Mouse (Mus musculus): ENCODE results near the gene Foxl2. TPM values are rescaled to one million over a fixed set of nuclear protein-coding genes. Genes with fewer than 3 reads are reported as not detected.

Foxl2 gene
- polyA plus RNA-seq, 1 experiment from 2014 or later: not detected

DNA sequence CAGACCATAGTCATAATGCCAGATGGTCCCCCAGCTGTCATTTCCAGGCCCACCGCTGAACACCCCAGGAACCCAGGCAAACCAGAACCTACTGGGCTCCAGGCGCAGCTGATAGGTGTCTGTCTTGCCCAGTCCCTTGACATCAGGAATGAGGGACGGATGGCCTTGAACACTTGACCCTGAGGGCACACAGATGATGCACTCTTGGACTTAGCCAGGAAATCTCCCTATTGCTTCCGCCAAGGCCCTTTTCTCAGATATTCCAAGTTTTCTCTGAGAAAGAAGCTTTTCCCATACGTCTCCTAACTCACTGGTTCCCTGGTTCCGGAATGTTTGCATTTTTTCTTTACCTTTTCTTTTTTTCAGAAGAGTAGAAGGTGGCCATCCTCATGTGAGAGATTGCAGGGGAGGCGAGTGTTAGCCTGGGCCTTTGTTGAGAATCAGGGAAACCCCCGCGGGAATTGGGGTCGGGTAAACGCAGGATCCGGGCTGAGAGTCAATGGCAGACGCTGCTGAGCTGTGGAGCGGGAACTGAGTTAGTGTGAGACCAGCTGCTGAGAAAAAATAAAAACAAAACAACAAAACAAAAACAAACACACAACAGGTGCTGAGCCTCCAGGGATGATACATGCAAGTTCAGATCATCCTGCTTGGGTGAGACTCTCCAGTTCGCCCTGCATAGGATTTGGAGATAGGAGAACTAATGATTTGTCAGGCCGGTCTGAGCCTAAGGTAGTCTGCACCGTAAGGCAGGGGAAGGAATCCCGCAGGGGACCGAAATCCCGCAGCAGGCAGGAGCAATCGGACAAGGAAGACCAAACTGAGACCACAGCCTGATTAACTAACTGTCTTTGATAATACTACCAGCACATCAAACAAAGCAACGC lies 6.7 kb downstream of the Foxl2 start:
- 8% methylated on average over 22 of the region's 22 CpGs for WGBS

GRCm38 (mm10) chr9:98962478-98963142 lies 7.5 kb downstream of the Foxl2 start:
- ATAC-seq (no peak), DNase-seq (ENCODE audit: low spot score) (no peak)
- H3K4me3 ChIP-seq (ENCODE audit: low read depth, low read length): no peak overlapping the region
- no peaks in the 10 kb centered on the region for H3K4me1 ChIP-seq (ENCODE audit: insufficient read depth, low read depth, low read length)
- 2% methylated on average over 20 of the region's 20 CpGs for WGBS
- TF ChIP-seq CTCF (IDR thresholded peaks at IDR 0.05): no peak
- no peaks in the 10 kb centered on the region for H3K9me3 ChIP-seq (ENCODE audit: low read length)
- no peaks in the 10 kb centered on the region for H3K36me3 ChIP-seq (ENCODE audit: insufficient read depth, low read length)
- H3K4me2 ChIP-seq (replicated peaks; ENCODE audit: low read depth, low read length): no peak overlapping the region
- H3K9ac ChIP-seq (replicated peaks; ENCODE audit: low read depth): no peak overlapping the region
- peaks cover 80% of the 10 kb centered on the region for H3K27me3 ChIP-seq (replicated peaks; ENCODE audit: insufficient read depth, low read length)
- H3K27ac ChIP-seq (ENCODE audit: low read length): no peak overlapping the region

More for the DNA sequence above, 6.7 kb downstream of the Foxl2 start:
- Histone ChIP-seq H3K27ac (ENCODE audit: low read length) (no peak overlapping the region), H3K27me3 (replicated peaks; ENCODE audit: insufficient read depth, low read length) (peaks cover 87% of the 10 kb centered on the region), H3K4me2 (replicated peaks; ENCODE audit: low read depth, low read length) (no peak overlapping the region), H3K36me3 (ENCODE audit: insufficient read depth, low read length) (no peaks in the 10 kb centered on the region), H3K4me1 (ENCODE audit: insufficient read depth, low read depth, low read length) (no peaks in the 10 kb centered on the region), H3K9me3 (ENCODE audit: low read length) (no peaks in the 10 kb centered on the region), H3K9ac (replicated peaks; ENCODE audit: low read depth) (no peak overlapping the region), H3K4me3 (ENCODE audit: low read depth, low read length) (no peak overlapping the region)
- DNase-seq (ENCODE audit: low spot score) (no peak), ATAC-seq (no peak)
- TF ChIP-seq EP300 (IDR thresholded peaks at IDR 0.05) (no peak), CTCF (IDR thresholded peaks at IDR 0.05) (no peak)

- Histone ChIP-seq H3K27ac (ENCODE audit: low read length) (no peak overlapping the region), H3K9ac (replicated peaks; ENCODE audit: low read depth) (no peak overlapping the region), H3K9me3 (ENCODE audit: low read length) (no peaks in the 10 kb centered on the region), H3K4me2 (replicated peaks; ENCODE audit: low read depth, low read length) (no peak overlapping the region), H3K4me3 (ENCODE audit: low read depth, low read length) (no peak overlapping the region), H3K36me3 (ENCODE audit: insufficient read depth, low read length) (no peaks in the 10 kb centered on the region), H3K4me1 (ENCODE audit: insufficient read depth, low read depth, low read length) (no peaks in the 10 kb centered on the region), H3K27me3 (replicated peaks; ENCODE audit: insufficient read depth, low read length) (peaks cover 69% of the 10 kb centered on the region)
- ATAC-seq (no peak), DNase-seq (ENCODE audit: low spot score) (no peak)
- TF ChIP-seq EP300 (IDR thresholded peaks at IDR 0.05) (no peak), CTCF (IDR thresholded peaks at IDR 0.05) (no peak)
- 6% methylated on average over 18 of the region's 18 CpGs for WGBS
These were observed 8.6 kb downstream of the Foxl2 start for GRCm38 (mm10) chr9:98963661-98964060.

- H3K36me3 ChIP-seq (ENCODE audit: insufficient read depth, low read length): no peaks in the 10 kb centered on the region
- H3K4me3 ChIP-seq (ENCODE audit: low read depth, low read length): no peak overlapping the region
- peak; percentile 44 for DNase-seq (ENCODE audit: low spot score)
- H3K9ac ChIP-seq (replicated peaks; ENCODE audit: low read depth): no peak overlapping the region
- no peak; the same call in 1 of the 2 replicates for ATAC-seq
- WGBS: 3% methylated on average over 18 of the region's 18 CpGs
- H3K4me2 ChIP-seq (replicated peaks; ENCODE audit: low read depth, low read length): no peak overlapping the region
- H3K27ac ChIP-seq (ENCODE audit: low read length): no peak overlapping the region
- TF ChIP-seq EP300 (IDR thresholded peaks at IDR 0.05) (no peak), CTCF (IDR thresholded peaks at IDR 0.05) (peak; percentile 68)
- H3K4me1 ChIP-seq (ENCODE audit: insufficient read depth, low read depth, low read length): no peaks in the 10 kb centered on the region
- H3K9me3 ChIP-seq (ENCODE audit: low read length): no peaks in the 10 kb centered on the region
- peaks cover 63% of the 10 kb centered on the region for H3K27me3 ChIP-seq (replicated peaks; ENCODE audit: insufficient read depth, low read length)
These were observed 10.0 kb downstream of the Foxl2 start for GRCm38 (mm10) chr9:98965084-98965483.

- TF ChIP-seq EP300 (IDR thresholded peaks at IDR 0.05) (no peak), CTCF (IDR thresholded peaks at IDR 0.05) (no peak)
- peak overlapping the region; percentile 35 for H3K4me3 ChIP-seq (ENCODE audit: low read depth, low read length)
- H3K4me2 ChIP-seq (replicated peaks; ENCODE audit: low read depth, low read length): peak overlapping the region; percentile 58
- no peak for DNase-seq (ENCODE audit: low spot score)
- H3K9ac ChIP-seq (replicated peaks; ENCODE audit: low read depth): no peak overlapping the region
- peaks cover 49% of the 10 kb centered on the region for H3K27me3 ChIP-seq (replicated peaks; ENCODE audit: insufficient read depth, low read length)
- H3K4me1 ChIP-seq (ENCODE audit: insufficient read depth, low read depth, low read length): peaks cover 8% of the 10 kb centered on the region
- ATAC-seq: 0 out of 2 replicates have a peak, but pooled peaks have one; percentile 23
- H3K27ac ChIP-seq (ENCODE audit: low read length): no peak overlapping the region
- no peaks in the 10 kb centered on the region for H3K36me3 ChIP-seq (ENCODE audit: insufficient read depth, low read length)
- 0% methylated on average over 37 of the region's 40 CpGs for WGBS
- no peaks in the 10 kb centered on the region for H3K9me3 ChIP-seq (ENCODE audit: low read length)
These were observed 18.0 kb downstream of the Foxl2 start for GRCm38 (mm10) chr9:98973101-98973521.

DNA sequence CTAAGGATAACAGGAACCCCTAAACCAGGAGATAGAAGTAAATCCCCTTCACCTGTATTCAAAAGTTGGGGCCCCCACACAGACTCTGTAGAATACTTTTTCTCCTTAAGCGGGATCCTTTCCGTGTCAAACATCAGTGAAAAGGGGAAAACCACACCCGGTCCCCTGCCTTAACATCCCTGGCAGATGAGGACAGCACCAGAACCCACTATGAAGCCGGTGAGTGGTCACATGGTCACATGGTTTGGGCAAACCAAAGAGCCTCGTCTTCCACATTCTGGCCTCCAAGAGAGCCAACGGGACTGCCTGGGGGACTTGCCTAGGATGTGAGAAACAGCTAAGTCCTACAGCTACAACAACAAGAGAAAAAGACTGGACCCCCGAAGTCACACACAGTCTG lies 18.5 kb downstream of the Foxl2 start:
- no peak for TF ChIP-seq CTCF (IDR thresholded peaks at IDR 0.05)
- TF ChIP-seq EP300 (IDR thresholded peaks at IDR 0.05): no peak
- Histone ChIP-seq H3K27ac (ENCODE audit: low read length) (no peak overlapping the region), H3K4me3 (ENCODE audit: low read depth, low read length) (peak overlapping the region; percentile 35; the same call in 1 of the 2 replicates), H3K9me3 (ENCODE audit: low read length) (no peaks in the 10 kb centered on the region), H3K9ac (replicated peaks; ENCODE audit: low read depth) (no peak overlapping the region), H3K4me2 (replicated peaks; ENCODE audit: low read depth, low read length) (peak overlapping the region; percentile 58), H3K36me3 (ENCODE audit: insufficient read depth, low read length) (no peaks in the 10 kb centered on the region), H3K4me1 (ENCODE audit: insufficient read depth, low read depth, low read length) (peaks cover 8% of the 10 kb centered on the region), H3K27me3 (replicated peaks; ENCODE audit: insufficient read depth, low read length) (peaks cover 49% of the 10 kb centered on the region)
- ATAC-seq: no peak
- WGBS: 5% methylated on average over 7 of the region's 7 CpGs
- DNase-seq (ENCODE audit: low spot score): no peak

Data from lung, postnatal 0 days (tissue).